ENCODE assay signal across 8 mouse cellular contexts in the genomic region with DNA sequence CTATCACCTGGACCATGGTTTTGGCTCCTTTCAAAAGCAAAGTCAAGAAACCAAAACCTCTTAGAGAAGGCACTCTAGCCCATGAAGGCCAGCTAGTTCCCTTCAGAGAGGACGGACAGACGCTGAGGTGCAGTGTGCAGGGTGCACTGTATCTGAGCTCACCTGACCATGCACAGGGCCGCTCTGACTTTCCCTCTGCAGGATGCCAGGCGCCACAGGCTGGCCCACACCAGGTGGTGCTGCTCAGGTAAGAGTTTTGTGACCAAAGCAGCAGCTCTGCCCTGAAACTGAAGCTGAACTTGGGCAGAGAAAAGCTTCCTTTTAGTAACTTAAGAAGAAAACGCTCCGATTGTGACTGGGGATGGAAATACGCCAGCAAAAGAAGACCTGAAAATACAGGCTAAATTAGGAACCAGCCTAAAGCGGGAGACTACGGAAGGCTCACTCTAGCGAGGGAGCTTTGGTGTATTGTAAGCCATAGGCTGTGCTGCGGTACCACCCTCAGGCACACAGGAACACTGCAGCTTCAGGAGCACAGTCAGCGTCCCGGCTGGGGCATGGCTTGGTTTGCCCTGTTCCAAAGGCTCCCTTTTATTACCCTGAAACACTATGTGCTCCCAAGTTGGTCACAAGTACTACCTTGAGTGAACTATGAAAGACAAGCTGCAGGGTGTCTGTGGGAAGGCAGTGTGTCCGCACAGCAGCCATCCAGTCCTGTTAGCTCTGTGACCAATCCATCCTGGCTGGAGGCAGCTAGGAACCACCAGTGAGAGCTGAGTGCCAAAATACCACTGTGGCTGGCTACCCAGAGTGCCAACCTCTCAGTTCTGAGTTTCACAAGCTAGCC. TPM values are rescaled to one million over a fixed set of nuclear protein-coding genes. Genes with fewer than 3 reads are reported as not detected.
A peak's percentile ranks its signal among the peaks of the same experiment; 100 is the strongest.
DNase-seq lines count a peak whose midpoint lies in the region; TF ChIP-seq lines count a peak whose summit lies in the region.

No protein-coding gene starts in this region.

- peaks cover 2 to 5% of the 10 kb centered on the region in 2 experiments; a peak in 2 of 4 replicates for H3K4me1 ChIP-seq in CH12.LX (ENCODE audit: control insufficient read depth in 1 of 2, insufficient read depth in 2 of 2)
- H3K4me1 ChIP-seq in embryonic fibroblast, embryonic 13.5 days (ENCODE audit: control insufficient read depth, insufficient read depth, low read length), result no peaks in the 10 kb centered on the region
- H3K4me1 ChIP-seq in lung, adult 2 months (ENCODE audit: control insufficient read depth, insufficient read depth, low read length), result no peaks in the 10 kb centered on the region
- H3K4me1 ChIP-seq in olfactory bulb, adult 2 months (ENCODE audit: control insufficient read depth, insufficient read depth, low read length), result peaks cover 3% of the 10 kb centered on the region

- peak; percentile 95 for TF ChIP-seq RAD21 in CH12.LX (IDR thresholded peaks at IDR 0.05; ENCODE audit: low read depth, low read length)

- in situ Hi-C loops in CH12.LX (cut with MboI; ENCODE audit: low pct_ligation_motif_present, low pct_unique_long_range_greater_than_20kb, low sequenced_read_pairs), result loop anchor here (10.0 kb wide), 2 partner anchors 168 to 198 kb away; no protein-coding TSS in a partner anchor

- H3K4me3 ChIP-seq in CH12.LX (replicated peaks in 1 of 3; ENCODE audit: low read depth in 2 of 3, low read length in 2 of 3, poor library complexity in 1 of 3), result no peak overlapping the region
- H3K4me3 ChIP-seq in embryonic fibroblast, embryonic 13.5 days (ENCODE audit: insufficient read depth, low read length), result no peak overlapping the region
- no peak overlapping the region for H3K4me3 ChIP-seq in lung, adult 2 months (replicated peaks; ENCODE audit: extremely low read depth, low read depth, low read length)
- no peak overlapping the region for H3K4me3 ChIP-seq in olfactory bulb, adult 2 months (ENCODE audit: insufficient read depth, low read depth, low read length)

- H3K9me3 ChIP-seq in CH12.LX (replicated peaks; ENCODE audit: low read length), result no peaks in the 10 kb centered on the region

- H3K27me3 ChIP-seq in CH12.LX (replicated peaks), result no peaks in the 10 kb centered on the region

- 23% methylated on average over 14 of the region's 14 CpGs for WGBS in lung, adult 2 months
- WGBS in olfactory bulb, adult 2 months, result 19% methylated on average over 14 of the region's 14 CpGs

- TF ChIP-seq POLR2A in CH12.LX (IDR thresholded peaks at IDR 0.05; ENCODE audit: low read depth, low read length), result no peak
- TF ChIP-seq POLR2A in embryonic fibroblast, embryonic 13.5 days (IDR thresholded peaks at IDR 0.05; ENCODE audit: low read depth, low read length), result no peak
- no peak for TF ChIP-seq POLR2A in lung, adult 2 months (IDR thresholded peaks at IDR 0.05; ENCODE audit: borderline replicate concordance, extremely low read depth, low read depth, low read length)
- no peak for TF ChIP-seq POLR2A in olfactory bulb, adult 2 months (IDR thresholded peaks at IDR 0.05; ENCODE audit: insufficient read depth, low read depth, low read length)

- H3K4me2 ChIP-seq in CH12.LX (ENCODE audit: insufficient read depth, low read depth, poor library complexity, severe bottlenecking), result peak overlapping the region; percentile 13; the same call in 1 of the 2 replicates

- H3K36me3 ChIP-seq in CH12.LX (replicated peaks in 1 of 2; ENCODE audit: control insufficient read depth in 1 of 2, insufficient read depth in 1 of 2, low read length in 1 of 2), result no peaks in the 10 kb centered on the region

- no peak overlapping the region for H3K27ac ChIP-seq in CH12.LX (ENCODE audit: insufficient read depth, low read depth)
- no peak overlapping the region for H3K27ac ChIP-seq in embryonic fibroblast, embryonic 13.5 days (ENCODE audit: insufficient read depth, low read length)
- no peak overlapping the region for H3K27ac ChIP-seq in olfactory bulb, adult 2 months (ENCODE audit: insufficient read depth, low read depth, low read length)

- dilution Hi-C loops in CH12.LX (cut with MboI; ENCODE audit: extremely low pct_ligation_motif_present, extremely low pct_unique_long_range_greater_than_20kb, low sequenced_read_pairs), result no loop called here

- H3K9ac ChIP-seq in CH12.LX (ENCODE audit: insufficient read depth, low read depth), result no peak overlapping the region

- no peaks in the 10 kb centered on the region for H3K79me2 ChIP-seq in CH12.LX (replicated peaks; ENCODE audit: control insufficient read depth, extremely low read depth, insufficient read depth, poor library complexity, severe bottlenecking)

- TF ChIP-seq CTCF in CH12.LX (conservative IDR thresholded peaks at IDR 0.05 in 1 of 2, IDR thresholded peaks at IDR 0.05 in 1 of 2; ENCODE audit: low read depth in 2 of 2, low read length in 2 of 2), result peak; percentile 30 to 87; a peak in 3 of 4 replicates
- TF ChIP-seq CTCF in embryonic fibroblast, embryonic 13.5 days (IDR thresholded peaks at IDR 0.05; ENCODE audit: borderline replicate concordance, insufficient read depth, low read length), result peak; percentile 95
- peak; percentile 78 for TF ChIP-seq CTCF in lung, adult 2 months (IDR thresholded peaks at IDR 0.05; ENCODE audit: insufficient read depth, low read length)
- peak; percentile 75 for TF ChIP-seq CTCF in olfactory bulb, adult 2 months (IDR thresholded peaks at IDR 0.05; ENCODE audit: insufficient read depth, low read depth, low read length)

- peak; percentile 57 for DNase-seq in CH12.LX (ENCODE audit: extremely low read depth)
- DNase-seq in adrenal gland, postnatal 36 days, result peak; percentile 56 to 67
- peak; percentile 64 for DNase-seq in heart, postnatal 4 days
- DNase-seq in layer of hippocampus, adult 8-10 months (ENCODE audit: low spot score in 2 of 2), result peak; percentile 33 to 66
- DNase-seq in lung, adult 2 months, result peak; percentile 15
- DNase-seq in thymus, postnatal 36 days, result peak; percentile 58 to 61

- TF ChIP-seq EP300 in CH12.LX (IDR thresholded peaks at IDR 0.05; ENCODE audit: low read length), result no peak

TF ChIP-seq in CH12.LX, 34 proteins besides CTCF, POLR2A, EP300 and RAD21:
- TF ChIP-seq ZC3H11A (IDR thresholded peaks at IDR 0.05; ENCODE audit: low read depth, low read length) (peak; percentile 48), ELF1 (IDR thresholded peaks at IDR 0.05; ENCODE audit: low read depth, low read length) (no peak), GABPA (IDR thresholded peaks at IDR 0.05; ENCODE audit: insufficient replicate concordance, low read depth, low read length) (no peak), SMC3 (IDR thresholded peaks at IDR 0.05; ENCODE audit: low read depth, low read length) (peak; percentile 83), UBTF (IDR thresholded peaks at IDR 0.05; ENCODE audit: low read depth, low read length) (no peak), NELFE (IDR thresholded peaks at IDR 0.05; ENCODE audit: low read depth, low read length) (peak; percentile 30; the same call in 1 of the 2 replicates)
TF ChIP-seq in CH12.LX: peak in this region for 3.

RNA-seq across cellular contexts. Expression of gene Akap11, which starts 54.0 kb away (rescaled TPM):
- 10.9 and 11.7 TPM in 2 replicates for total RNA-seq in CH12.LX (2012; rRNA removed)
- total RNA-seq in CH12.LX (2014; rRNA removed), result 17.5 and 20.1 TPM in 2 replicates
- 12.0 and 14.3 TPM in 2 replicates for polyA plus RNA-seq in CH12.LX (2012; ENCODE audit: insufficient read length, low read depth)
- total RNA-seq in adrenal gland, postnatal 36 days (2021), result 10 to 100 TPM; 47.9 to 51.7 TPM
- polyA plus RNA-seq in embryonic fibroblast, embryonic 13.5 days (2011; ENCODE audit: insufficient read length, low read depth, missing spikeins), result 59.1 and 60.4 TPM in 2 replicates
- total RNA-seq in heart, postnatal 4 days (2021), result 10 to 100 TPM; 37.3 to 37.4 TPM
- 100 to 1,000 TPM; 180 to 203 (median 189) TPM for total RNA-seq in layer of hippocampus, adult 8-10 months (2022)
- polyA plus RNA-seq in lung, adult 2 months (2012; rRNA removed), result 5.3 and 10.2 TPM in 2 replicates
- polyA plus RNA-seq in olfactory bulb, adult 2 months (2012; ENCODE audit: insufficient read depth, insufficient read length, low replicate concordance, missing spikeins), result 69.6 TPM in 1 of 2 replicates, not detected in the other
